Mouse (Mus musculus): ENCODE data around the gene Mypn. TPM values are rescaled to one million over a fixed set of nuclear protein-coding genes. Genes with fewer than 3 reads are reported as not detected.

Gene Mypn
- polyA plus RNA-seq, 1 experiment from 2014 or later, result 0.09 TPM

GRCm38 (mm10) chr10:63240868-63241271 lies 37.1 kb upstream of the Mypn start:
- WGBS, result 70% methylated on average over 2 of the region's 2 CpGs
- no peaks in the 10 kb centered on the region for H3K9me3 ChIP-seq (ENCODE audit: control insufficient read depth, low read length)
- no peaks in the 10 kb centered on the region for H3K27me3 ChIP-seq (ENCODE audit: control insufficient read depth, insufficient read depth, low read length)
- no peak overlapping the region for H3K4me3 ChIP-seq (ENCODE audit: low read depth, low read length)
- no peak overlapping the region for H3K4me2 ChIP-seq (replicated peaks; ENCODE audit: low read depth, low read length)
- no peak for ATAC-seq (ENCODE audit: low FRiP score)
- no peaks in the 10 kb centered on the region for H3K36me3 ChIP-seq (ENCODE audit: control insufficient read depth, insufficient read depth, low read length)
- H3K4me1 ChIP-seq (replicated peaks; ENCODE audit: control insufficient read depth, insufficient read depth, low read length), result no peaks in the 10 kb centered on the region; the same call in 1 of the 2 replicates
- no peak overlapping the region for H3K9ac ChIP-seq (ENCODE audit: low read depth, low read length)
- H3K27ac ChIP-seq (ENCODE audit: low read depth, low read length), result no peak overlapping the region
- DNase-seq (ENCODE audit: low spot score), result no peak

- no peak for ATAC-seq (ENCODE audit: low FRiP score)
- H3K4me1 ChIP-seq (replicated peaks; ENCODE audit: control insufficient read depth, insufficient read depth, low read length), result no peaks in the 10 kb centered on the region; the same call in 1 of the 2 replicates
- WGBS, result 86% methylated on average over 2 of the region's 2 CpGs
- no peak overlapping the region for H3K27ac ChIP-seq (ENCODE audit: low read depth, low read length)
- H3K36me3 ChIP-seq (ENCODE audit: control insufficient read depth, insufficient read depth, low read length), result no peaks in the 10 kb centered on the region
- no peaks in the 10 kb centered on the region for H3K27me3 ChIP-seq (ENCODE audit: control insufficient read depth, insufficient read depth, low read length)
- H3K9me3 ChIP-seq (ENCODE audit: control insufficient read depth, low read length), result no peaks in the 10 kb centered on the region
- no peak for DNase-seq (ENCODE audit: low spot score)
- no peak overlapping the region for H3K4me2 ChIP-seq (replicated peaks; ENCODE audit: low read depth, low read length)
- no peak overlapping the region for H3K4me3 ChIP-seq (ENCODE audit: low read depth, low read length)
- no peak overlapping the region for H3K9ac ChIP-seq (ENCODE audit: low read depth, low read length)
These were observed 36.1 kb upstream of the Mypn start for GRCm38 (mm10) chr10:63239848-63240247.

GRCm38 (mm10) chr10:63238090-63238489 lies 34.3 kb upstream of the Mypn start:
- Histone ChIP-seq H3K4me2 (replicated peaks; ENCODE audit: low read depth, low read length) (no peak overlapping the region), H3K27ac (ENCODE audit: low read depth, low read length) (no peak overlapping the region), H3K36me3 (ENCODE audit: control insufficient read depth, insufficient read depth, low read length) (no peaks in the 10 kb centered on the region), H3K9ac (ENCODE audit: low read depth, low read length) (no peak overlapping the region), H3K4me3 (ENCODE audit: low read depth, low read length) (no peak overlapping the region), H3K9me3 (ENCODE audit: control insufficient read depth, low read length) (no peaks in the 10 kb centered on the region), H3K4me1 (replicated peaks; ENCODE audit: control insufficient read depth, insufficient read depth, low read length) (no peaks in the 10 kb centered on the region; the same call in 1 of the 2 replicates), H3K27me3 (ENCODE audit: control insufficient read depth, insufficient read depth, low read length) (no peaks in the 10 kb centered on the region)
- ATAC-seq (ENCODE audit: low FRiP score), result no peak
- 80% methylated on average over 4 of the region's 4 CpGs for WGBS
- DNase-seq (ENCODE audit: low spot score), result no peak

- ATAC-seq (ENCODE audit: low FRiP score), result no peak
- H3K9ac ChIP-seq (ENCODE audit: low read depth, low read length), result no peak overlapping the region
- H3K4me3 ChIP-seq (ENCODE audit: low read depth, low read length), result no peak overlapping the region
- no peaks in the 10 kb centered on the region for H3K27me3 ChIP-seq (ENCODE audit: control insufficient read depth, insufficient read depth, low read length)
- H3K36me3 ChIP-seq (ENCODE audit: control insufficient read depth, insufficient read depth, low read length), result no peaks in the 10 kb centered on the region
- DNase-seq (ENCODE audit: low spot score), result no peak
- no peaks in the 10 kb centered on the region for H3K4me1 ChIP-seq (replicated peaks; ENCODE audit: control insufficient read depth, insufficient read depth, low read length)
- H3K9me3 ChIP-seq (ENCODE audit: control insufficient read depth, low read length), result no peaks in the 10 kb centered on the region
- H3K27ac ChIP-seq (ENCODE audit: low read depth, low read length), result no peak overlapping the region
- WGBS, result 71% methylated on average over 2 of the region's 2 CpGs
- no peak overlapping the region for H3K4me2 ChIP-seq (replicated peaks; ENCODE audit: low read depth, low read length)
These were observed 33.5 kb upstream of the Mypn start for GRCm38 (mm10) chr10:63237206-63237605.

GRCm38 (mm10) chr10:63236663-63237062 lies 32.9 kb upstream of the Mypn start:
- WGBS, result 93% methylated on average over 6 of the region's 6 CpGs
- Histone ChIP-seq H3K36me3 (ENCODE audit: control insufficient read depth, insufficient read depth, low read length) (no peaks in the 10 kb centered on the region), H3K9me3 (ENCODE audit: control insufficient read depth, low read length) (no peaks in the 10 kb centered on the region), H3K4me1 (replicated peaks; ENCODE audit: control insufficient read depth, insufficient read depth, low read length) (no peaks in the 10 kb centered on the region), H3K4me3 (ENCODE audit: low read depth, low read length) (no peak overlapping the region), H3K4me2 (replicated peaks; ENCODE audit: low read depth, low read length) (no peak overlapping the region), H3K27ac (ENCODE audit: low read depth, low read length) (no peak overlapping the region), H3K27me3 (ENCODE audit: control insufficient read depth, insufficient read depth, low read length) (no peaks in the 10 kb centered on the region), H3K9ac (ENCODE audit: low read depth, low read length) (no peak overlapping the region)
- DNase-seq (ENCODE audit: low spot score) (no peak), ATAC-seq (ENCODE audit: low FRiP score) (no peak)

- Histone ChIP-seq H3K36me3 (ENCODE audit: control insufficient read depth, insufficient read depth, low read length) (no peaks in the 10 kb centered on the region), H3K4me1 (replicated peaks; ENCODE audit: control insufficient read depth, insufficient read depth, low read length) (no peaks in the 10 kb centered on the region), H3K9ac (ENCODE audit: low read depth, low read length) (no peak overlapping the region), H3K4me3 (ENCODE audit: low read depth, low read length) (no peak overlapping the region), H3K27me3 (ENCODE audit: control insufficient read depth, insufficient read depth, low read length) (no peaks in the 10 kb centered on the region), H3K4me2 (replicated peaks; ENCODE audit: low read depth, low read length) (no peak overlapping the region), H3K9me3 (ENCODE audit: control insufficient read depth, low read length) (no peaks in the 10 kb centered on the region), H3K27ac (ENCODE audit: low read depth, low read length) (no peak overlapping the region)
- no peak for ATAC-seq (ENCODE audit: low FRiP score)
- WGBS, result 78% methylated on average over 8 of the region's 8 CpGs
- DNase-seq (ENCODE audit: low spot score), result no peak
These were observed 32.1 kb upstream of the Mypn start for GRCm38 (mm10) chr10:63235889-63236288.

- H3K9me3 ChIP-seq (ENCODE audit: control insufficient read depth, low read length), result no peaks in the 10 kb centered on the region
- ATAC-seq (ENCODE audit: low FRiP score) (no peak), DNase-seq (ENCODE audit: low spot score) (no peak)
- H3K27ac ChIP-seq (ENCODE audit: low read depth, low read length), result no peak overlapping the region
- H3K9ac ChIP-seq (ENCODE audit: low read depth, low read length), result no peak overlapping the region
- H3K4me2 ChIP-seq (replicated peaks; ENCODE audit: low read depth, low read length), result no peak overlapping the region
- no peaks in the 10 kb centered on the region for H3K4me1 ChIP-seq (replicated peaks; ENCODE audit: control insufficient read depth, insufficient read depth, low read length)
- 85% methylated on average over 5 of the region's 5 CpGs for WGBS
- no peaks in the 10 kb centered on the region for H3K36me3 ChIP-seq (ENCODE audit: control insufficient read depth, insufficient read depth, low read length)
- no peak overlapping the region for H3K4me3 ChIP-seq (ENCODE audit: low read depth, low read length)
- no peaks in the 10 kb centered on the region for H3K27me3 ChIP-seq (ENCODE audit: control insufficient read depth, insufficient read depth, low read length)
These were observed 30.4 kb upstream of the Mypn start for GRCm38 (mm10) chr10:63234133-63234532.

- Histone ChIP-seq H3K4me2 (replicated peaks; ENCODE audit: low read depth, low read length) (no peak overlapping the region), H3K27me3 (ENCODE audit: control insufficient read depth, insufficient read depth, low read length) (no peaks in the 10 kb centered on the region), H3K27ac (ENCODE audit: low read depth, low read length) (no peak overlapping the region), H3K4me3 (ENCODE audit: low read depth, low read length) (no peak overlapping the region), H3K9ac (ENCODE audit: low read depth, low read length) (no peak overlapping the region), H3K9me3 (ENCODE audit: control insufficient read depth, low read length) (no peaks in the 10 kb centered on the region), H3K4me1 (replicated peaks; ENCODE audit: control insufficient read depth, insufficient read depth, low read length) (no peaks in the 10 kb centered on the region), H3K36me3 (ENCODE audit: control insufficient read depth, insufficient read depth, low read length) (no peaks in the 10 kb centered on the region)
- no peak for ATAC-seq (ENCODE audit: low FRiP score)
- 82% methylated on average over 5 of the region's 5 CpGs for WGBS
- no peak for DNase-seq (ENCODE audit: low spot score)
These were observed 27.9 kb upstream of the Mypn start for GRCm38 (mm10) chr10:63231630-63232029.

- Histone ChIP-seq H3K4me2 (replicated peaks; ENCODE audit: low read depth, low read length) (no peak overlapping the region), H3K9me3 (ENCODE audit: control insufficient read depth, low read length) (no peaks in the 10 kb centered on the region), H3K9ac (ENCODE audit: low read depth, low read length) (no peak overlapping the region), H3K4me1 (replicated peaks; ENCODE audit: control insufficient read depth, insufficient read depth, low read length) (no peaks in the 10 kb centered on the region), H3K27me3 (ENCODE audit: control insufficient read depth, insufficient read depth, low read length) (no peaks in the 10 kb centered on the region), H3K4me3 (ENCODE audit: low read depth, low read length) (no peak overlapping the region), H3K36me3 (ENCODE audit: control insufficient read depth, insufficient read depth, low read length) (no peaks in the 10 kb centered on the region), H3K27ac (ENCODE audit: low read depth, low read length) (no peak overlapping the region)
- no peak for DNase-seq (ENCODE audit: low spot score)
- no peak for ATAC-seq (ENCODE audit: low FRiP score)
- WGBS, result 34% methylated on average over 3 of the region's 5 CpGs
These were observed 27.1 kb upstream of the Mypn start for GRCm38 (mm10) chr10:63230854-63231253.

All from hindbrain, embryonic 11.5 days (tissue).